Mouse (Mus musculus): ENCODE measurements around the gene Galk2. TPM values are rescaled to one million over a fixed set of nuclear protein-coding genes. Genes with fewer than 3 reads are reported as not detected.

Gene Galk2
- polyA plus RNA-seq, 1 experiment from 2014 or later = 37.7 TPM

DNA sequence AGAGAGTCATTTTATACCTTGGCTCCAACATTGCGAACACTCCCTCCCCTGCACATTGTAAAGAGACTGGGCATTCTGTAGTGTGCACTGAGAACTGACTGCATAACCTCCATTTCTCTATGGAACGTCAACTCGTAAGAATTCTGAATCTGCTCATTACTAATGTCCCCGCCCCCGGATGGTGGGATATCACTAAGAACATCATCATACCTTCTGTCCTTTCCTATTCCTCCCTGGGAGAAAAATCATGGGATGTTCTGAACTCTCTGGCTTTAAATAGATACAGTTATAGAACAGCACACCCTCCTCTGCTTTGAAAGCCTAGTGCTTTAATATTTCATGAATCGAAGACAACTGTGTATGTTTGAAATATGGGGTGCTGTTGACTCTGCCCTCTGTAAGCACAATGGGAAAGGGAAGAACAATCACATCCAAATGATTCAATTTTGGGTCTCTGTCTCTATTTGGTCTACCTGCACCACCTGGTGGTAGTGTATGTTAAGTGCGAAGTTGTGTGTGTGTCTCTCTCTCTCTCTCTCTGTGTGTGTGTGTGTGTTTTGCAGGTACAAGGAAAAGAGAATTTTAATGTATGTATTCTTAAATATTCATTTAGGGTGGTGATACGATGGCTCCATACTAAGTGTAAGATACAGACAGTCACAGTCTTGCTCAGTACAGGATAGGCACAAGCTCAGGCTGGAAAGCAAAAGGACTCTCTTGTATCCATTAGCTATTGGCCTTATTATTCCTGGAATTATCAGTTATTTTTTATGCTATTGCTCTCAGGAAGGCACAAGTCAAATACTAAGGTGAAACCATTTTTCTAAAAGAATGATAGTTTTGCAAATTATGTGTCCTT is 174.4 kb downstream of the Galk2 start:
- H3K4me3 ChIP-seq = no peak overlapping the region
- no peaks in the 10 kb centered on the region for H3K27me3 ChIP-seq
- H3K9ac ChIP-seq = no peak overlapping the region
- no peak overlapping the region for H3K4me2 ChIP-seq
- peaks cover 15% of the 10 kb centered on the region; the same call in 1 of the 2 replicates for H3K4me1 ChIP-seq
- H3K9me3 ChIP-seq = no peaks in the 10 kb centered on the region
- no peaks in the 10 kb centered on the region for H3K36me3 ChIP-seq
- ATAC-seq (ENCODE audit: insufficient number of reproducible peaks, insufficient read depth, low FRiP score, low TSS enrichment, low read depth) = no peak
- H3K27ac ChIP-seq = no peak overlapping the region
- WGBS = 76% methylated on average over 8 of the region's 8 CpGs

Other genes starting within 250 kb of the Galk2 start
- 6.7 and 9.0 TPM in 2 replicates for gene Cep152, start 234.0 kb upstream of the Galk2 start, polyA plus RNA-seq (2015; fragmentation: Nextera tagmentation; extraction: Ambion mirVana)
- gene Eid1, start 186.0 kb upstream of the Galk2 start, polyA plus RNA-seq (2015; fragmentation: Nextera tagmentation; extraction: Ambion mirVana) = 292 and 317 TPM in 2 replicates
- 1.5 and 2.0 TPM in 2 replicates for gene Shc4, start 135.0 kb upstream of the Galk2 start, polyA plus RNA-seq (2015; fragmentation: Nextera tagmentation; extraction: Ambion mirVana)
- 21.5 and 26.0 TPM in 2 replicates for gene Secisbp2l, start 76.2 kb upstream of the Galk2 start, polyA plus RNA-seq (2015; fragmentation: Nextera tagmentation; extraction: Ambion mirVana)
- 84.7 and 87.6 TPM in 2 replicates for gene Cops2, start within 50 bp of the Galk2 start, polyA plus RNA-seq (2015; fragmentation: Nextera tagmentation; extraction: Ambion mirVana)
- gene Fgf7, start 175.5 kb downstream of the Galk2 start, polyA plus RNA-seq (2015; fragmentation: Nextera tagmentation; extraction: Ambion mirVana) = 7.6 and 10.2 TPM in 2 replicates

All from embryonic facial prominence, embryonic 13.5 days (tissue).